Mouse (Mus musculus) Patski (cell line): ENCODE results near the gene Srxn1. TPM values are rescaled to one million over a fixed set of nuclear protein-coding genes. Genes with fewer than 3 reads are reported as not detected.

ENCODE experiments used
- ATAC-seq: fragments of 100-300 bp; one replicate; pipeline ENCODE4 v1.8.0; 2021
- CTCF ChIA-PET: fragments of 350-600 bp; sonication (Branson Sonifier 250); formaldehyde crosslinking; loops from one replicate; lab custom pipeline; 2022; ENCODE audit warnings: inconsistent platforms; lab: Charles Lee
- POLR2A ChIA-PET: fragments of 350-600 bp; sonication (Branson Sonifier 250); formaldehyde crosslinking; loops from one replicate; lab custom pipeline; 2022; ENCODE audit warnings: antibody characterized with exemption, inconsistent platforms; lab: Charles Lee
- DNase-seq: peaks from one replicate; pipeline ENCODE4 v3.0.0-alpha.2; 2011; ENCODE audit warnings: low read depth, low spot score
- H3K27me3 ChIP-seq: fragments of 371-371 bp; one replicate; pipeline ENCODE4 v1.5.1; 2021
- CTCF ChIP-seq: fragments of 100-300 bp; IDR thresholded peaks from one replicate; pipeline ENCODE4 v1.5.1; 2021
- in situ Hi-C: fragments of 300-500 bp; cut with MboI; formaldehyde crosslinking; loops from 3 replicates; pipeline ENCODE4 v1.11.1; 2018; ENCODE audit warnings: low pct_unique_long_range_greater_than_20kb, mixed read lengths
- polyA plus RNA-seq: library from polyadenylated mRNA; unstranded; gene quantifications from one replicate; pipeline ENCODE4 v1.2.3, GENCODE M21; 2021

The Srxn1 gene
- polyA plus RNA-seq, 1 experiment from 2014 or later = 72.3 TPM

- TF ChIP-seq CTCF = no peak
- CTCF ChIA-PET = interaction anchor here (1.8 kb wide), 1 partner anchor 9 kb away, joined by 6 read pairs; no protein-coding TSS in a partner anchor
- in situ Hi-C loops = loop anchor here (5.0 kb wide), 1 partner anchor 225 kb away; no protein-coding TSS in a partner anchor
- ATAC-seq (no peak), DNase-seq (no peak)
- POLR2A ChIA-PET = interaction anchor here (1.2 kb wide), 1 partner anchor 13 kb away, joined by 3 read pairs; no protein-coding TSS in a partner anchor
- H3K27me3 ChIP-seq = no peaks in the 10 kb centered on the region
Measured at GRCm38 (mm10) chr2:152102369-152102768, 2.9 kb upstream of the Srxn1 start.

- DNase-seq (no peak), ATAC-seq (no peak)
- in situ Hi-C loops = loop anchor here (5.0 kb wide), 2 partner anchors 228 to 242 kb away; no protein-coding TSS in a partner anchor
- TF ChIP-seq CTCF = no peak
- POLR2A ChIA-PET = no interaction called here
- CTCF ChIA-PET = interaction anchor here (1.4 kb wide), 1 partner anchor 16 kb away, joined by 4 read pairs; no protein-coding TSS in a partner anchor
- H3K27me3 ChIP-seq = no peaks in the 10 kb centered on the region
Measured at GRCm38 (mm10) chr2:152104711-152105317, 502 bp upstream of the Srxn1 start.

GRCm38 (mm10) chr2:152106225-152106595 is 894 bp downstream of the Srxn1 start:
- in situ Hi-C loops = loop anchor here (5.0 kb wide), 1 partner anchor 241 kb away; no protein-coding TSS in a partner anchor
- ATAC-seq (no peak), DNase-seq (no peak)
- ChIA-PET CTCF (no interaction called here), POLR2A (interaction anchor here (0.6 to 0.7 kb wide), 2 partner anchors 120 to 262 kb away, joined by 3 to 4 read pairs; no protein-coding TSS in a partner anchor)
- no peaks in the 10 kb centered on the region for H3K27me3 ChIP-seq
- TF ChIP-seq CTCF = no peak

- H3K27me3 ChIP-seq = no peaks in the 10 kb centered on the region
- in situ Hi-C loops = loop anchor here (5.0 kb wide), 1 partner anchor 241 kb away; no protein-coding TSS in a partner anchor
- ATAC-seq = no peak
- CTCF ChIA-PET = interaction anchor here (1.2 to 1.3 kb wide), 2 partner anchors 18 to 232 kb away, joined by 3 read pairs; no protein-coding TSS in a partner anchor
- DNase-seq = no peak
- no peak for TF ChIP-seq CTCF
- POLR2A ChIA-PET = interaction anchor here (0.7 kb wide), 1 partner anchor 261 kb away, joined by 4 read pairs; no protein-coding TSS in a partner anchor
Measured at GRCm38 (mm10) chr2:152106597-152106996, 1.3 kb downstream of the Srxn1 start.

- POLR2A ChIA-PET = no interaction called here
- no peak for TF ChIP-seq CTCF
- no peak for ATAC-seq
- no peaks in the 10 kb centered on the region for H3K27me3 ChIP-seq
- DNase-seq = no peak
- CTCF ChIA-PET = interaction anchor here (1.0 to 1.5 kb wide), 3 partner anchors 136 to 235 kb away, joined by 3 read pairs; partner anchors contain the start of gene Trib3
- in situ Hi-C loops = loop anchor here (5.0 kb wide), 1 partner anchor 239 kb away; no protein-coding TSS in a partner anchor
Measured at GRCm38 (mm10) chr2:152108702-152109101, 3.4 kb downstream of the Srxn1 start.

GRCm38 (mm10) chr2:152109386-152109785 is 4.1 kb downstream of the Srxn1 start:
- no peaks in the 10 kb centered on the region for H3K27me3 ChIP-seq
- no peak for DNase-seq
- no peak for ATAC-seq
- CTCF ChIA-PET = interaction anchor here (1.0 to 1.5 kb wide), 4 partner anchors 88 to 234 kb away, joined by 3 read pairs; partner anchors contain the start of gene Trib3
- no peak for TF ChIP-seq CTCF
- POLR2A ChIA-PET = no interaction called here
- in situ Hi-C loops = loop anchor here (5.0 kb wide), 1 partner anchor 238 kb away; no protein-coding TSS in a partner anchor

- CTCF ChIA-PET = interaction anchor here (0.6 to 3.4 kb wide), 12 partner anchors 8 to 232 kb away, joined by 3 to 13 read pairs (median 4); no protein-coding TSS in a partner anchor
- POLR2A ChIA-PET = interaction anchor here (1.4 kb wide), 1 partner anchor 24 kb away, joined by 3 read pairs; no protein-coding TSS in a partner anchor
- in situ Hi-C loops = no loop called here
- H3K27me3 ChIP-seq = peaks cover 3% of the 10 kb centered on the region
- DNase-seq (no peak), ATAC-seq (no peak)
- TF ChIP-seq CTCF = no peak
Measured at GRCm38 (mm10) chr2:152111311-152111710, 6.0 kb downstream of the Srxn1 start.

GRCm38 (mm10) chr2:152111920-152112319 is 6.6 kb downstream of the Srxn1 start:
- ChIA-PET POLR2A (no interaction called here), CTCF (interaction anchor here (0.6 to 3.4 kb wide), 15 partner anchors 9 to 231 kb away, joined by 3 to 13 read pairs (median 4); no protein-coding TSS in a partner anchor)
- peak; percentile 78 for ATAC-seq
- TF ChIP-seq CTCF = no peak
- in situ Hi-C loops = no loop called here
- DNase-seq = no peak
- peaks cover 3% of the 10 kb centered on the region for H3K27me3 ChIP-seq

- peaks cover 3% of the 10 kb centered on the region for H3K27me3 ChIP-seq
- ChIA-PET CTCF (interaction anchor here (0.8 to 3.4 kb wide), 11 partner anchors 9 to 183 kb away, joined by 3 to 13 read pairs (median 4); no protein-coding TSS in a partner anchor), POLR2A (no interaction called here)
- TF ChIP-seq CTCF = no peak
- DNase-seq (no peak), ATAC-seq (no peak)
- in situ Hi-C loops = no loop called here
Measured at GRCm38 (mm10) chr2:152112490-152112889, 7.2 kb downstream of the Srxn1 start.

GRCm38 (mm10) chr2:152112970-152113369 is 7.7 kb downstream of the Srxn1 start:
- CTCF ChIA-PET = interaction anchor here (1.4 to 3.4 kb wide), 4 partner anchors 24 to 81 kb away, joined by 4 to 13 read pairs (median 4); no protein-coding TSS in a partner anchor
- ATAC-seq = no peak
- TF ChIP-seq CTCF = no peak
- in situ Hi-C loops = no loop called here
- peaks cover 3% of the 10 kb centered on the region for H3K27me3 ChIP-seq
- POLR2A ChIA-PET = no interaction called here
- DNase-seq = no peak
